Mouse (Mus musculus) heart, embryonic 16.5 days (tissue): Measurements from ENCODE around the gene Rab5c. TPM values are rescaled to one million over a fixed set of nuclear protein-coding genes. Genes with fewer than 3 reads are reported as not detected.

Source experiments
- ATAC-seq: fragments of 200-750 bp; cut with Nextera tagmentation; replicated peaks from 2 replicates; pipeline ENCODE4 v1.8.0; 2017; ENCODE audit warnings: moderate number of reproducible peaks; ENCODE audit not compliant: insufficient read depth, low FRiP score; ENCODE audit errors: extremely low read depth
- H3K27ac ChIP-seq: fragments of 300-500 bp; sonication (generic); 2 replicates; pipeline ENCODE4 v1.5.1; 2014; ENCODE audit warnings: mild to moderate bottlenecking, low read length, control low read depth, moderate library complexity
- H3K27me3 ChIP-seq: fragments of 300-500 bp; sonication (generic); 2 replicates; pipeline ENCODE4 v1.6.1; 2014; ENCODE audit warnings: low read length, mixed read lengths; ENCODE audit not compliant: control insufficient read depth, insufficient read depth
- H3K36me3 ChIP-seq: fragments of 300-500 bp; sonication (generic); 2 replicates; pipeline ENCODE4 v1.6.1; 2014; ENCODE audit not compliant: control insufficient read depth, insufficient read depth
- H3K4me1 ChIP-seq: fragments of 300-500 bp; sonication (generic); 2 replicates; pipeline ENCODE4 v1.6.1; 2014; ENCODE audit warnings: low read length, mixed read lengths; ENCODE audit not compliant: control insufficient read depth, insufficient read depth
- H3K4me2 ChIP-seq: fragments of 300-500 bp; sonication (generic); 2 replicates; pipeline ENCODE4 v1.6.1; 2014; ENCODE audit warnings: low read depth, mild to moderate bottlenecking, control low read depth, low read length
- H3K4me3 ChIP-seq: fragments of 300-500 bp; sonication (generic); 2 replicates; pipeline ENCODE4 v1.5.1; 2014; ENCODE audit warnings: mild to moderate bottlenecking, control low read depth, low read length
- H3K9ac ChIP-seq: fragments of 300-500 bp; sonication (generic); 2 replicates; pipeline ENCODE4 v1.6.1; 2014; ENCODE audit warnings: low read length, control low read depth
- H3K9me3 ChIP-seq: fragments of 300-500 bp; sonication (generic); replicated peaks from 2 replicates; pipeline ENCODE4 v1.6.1; 2016; ENCODE audit warnings: low read length; ENCODE audit not compliant: control insufficient read depth
- WGBS: fragments of 180-500 bp; shearing (Covaris S2); extraction: QIAGEN DNeasy Blood & Tissue Kit; methylation state at CpG from one replicate; pipeline ENCODE4 v1.1.7; 2014; 5-methylcytosine and 5-hydroxymethylcytosine counted together
- polyA plus RNA-seq: library from polyadenylated mRNA; unstranded; fragments of >200 nt; fragmentation: Nextera tagmentation; extraction: Ambion mirVana; gene quantifications from 2 replicates; pipeline ENCODE4 v1.2.1, GENCODE M21; 2015

The Rab5c gene
- polyA plus RNA-seq, 1 experiment from 2014 or later: 19.9 TPM

DNA sequence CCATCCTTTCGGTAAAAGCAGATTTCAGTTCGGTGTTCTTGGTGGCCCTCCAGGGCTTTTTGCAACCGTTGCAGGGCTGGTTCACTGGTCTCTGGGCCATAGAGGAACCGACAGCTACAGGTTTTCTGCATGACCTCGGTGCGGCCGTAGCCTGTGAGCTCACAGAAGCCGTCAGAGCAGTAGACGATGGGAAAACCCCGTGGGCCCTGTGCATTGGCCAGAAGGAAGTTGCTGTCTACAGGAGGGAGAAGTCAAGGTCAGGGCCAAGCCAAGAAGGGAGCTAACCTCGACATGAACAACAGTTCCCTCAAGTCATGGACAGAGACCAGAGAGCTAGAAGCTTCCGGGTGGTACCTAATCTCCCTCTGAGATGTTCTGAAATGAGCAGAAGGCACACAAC lies 19.6 kb upstream of the Rab5c start:
- Histone ChIP-seq H3K27ac (no peak overlapping the region), H3K9ac (no peak overlapping the region), H3K9me3 (no peaks in the 10 kb centered on the region), H3K4me3 (no peak overlapping the region), H3K27me3 (peaks cover 46% of the 10 kb centered on the region), H3K4me2 (no peak overlapping the region), H3K36me3 (no peaks in the 10 kb centered on the region), H3K4me1 (peaks cover 10% of the 10 kb centered on the region; the same call in 1 of the 2 replicates)
- no peak for ATAC-seq
- 81% methylated on average over 12 of the region's 12 CpGs for WGBS

DNA sequence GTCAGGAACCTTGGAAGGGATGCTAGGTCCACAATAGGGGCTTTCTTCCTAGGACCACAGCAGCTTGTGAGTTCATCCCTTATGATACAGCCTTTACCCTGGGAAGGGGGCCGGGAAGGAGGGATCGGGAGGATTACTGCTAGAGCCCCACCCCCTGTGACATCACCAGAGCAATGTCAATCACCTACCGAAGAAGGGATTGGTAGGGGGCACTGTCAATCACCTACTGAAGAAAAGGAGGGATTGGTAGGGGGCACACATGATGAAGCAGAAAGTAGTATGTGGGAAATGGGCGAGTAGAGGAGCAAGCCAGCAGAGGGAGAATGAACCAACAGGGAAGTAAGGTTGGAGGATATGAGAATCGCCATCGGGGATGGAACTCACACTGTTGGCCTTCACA lies 18.5 kb upstream of the Rab5c start:
- H3K9me3 ChIP-seq: no peaks in the 10 kb centered on the region
- no peak for ATAC-seq
- 56% methylated on average over 6 of the region's 6 CpGs for WGBS
- H3K36me3 ChIP-seq: no peaks in the 10 kb centered on the region
- H3K4me1 ChIP-seq: peaks cover 7% of the 10 kb centered on the region; the same call in 1 of the 2 replicates
- no peak overlapping the region for H3K27ac ChIP-seq
- no peak overlapping the region for H3K4me3 ChIP-seq
- H3K27me3 ChIP-seq: peaks cover 43% of the 10 kb centered on the region
- no peak overlapping the region for H3K4me2 ChIP-seq
- no peak overlapping the region for H3K9ac ChIP-seq

- H3K4me2 ChIP-seq: no peak overlapping the region
- ATAC-seq: no peak
- peaks cover 35% of the 10 kb centered on the region for H3K27me3 ChIP-seq
- H3K9me3 ChIP-seq: no peaks in the 10 kb centered on the region
- H3K9ac ChIP-seq: no peak overlapping the region
- H3K36me3 ChIP-seq: no peaks in the 10 kb centered on the region
- WGBS: 87% methylated on average over 3 of the region's 3 CpGs
- H3K4me3 ChIP-seq: no peak overlapping the region
- H3K27ac ChIP-seq: no peak overlapping the region
- H3K4me1 ChIP-seq: peaks cover 5% of the 10 kb centered on the region; the same call in 1 of the 2 replicates
Observed at GRCm38 (mm10) chr11:100754693-100755057, 16.7 kb upstream of the Rab5c start.

GRCm38 (mm10) chr11:100754021-100754692 lies 16.1 kb upstream of the Rab5c start:
- H3K36me3 ChIP-seq: no peaks in the 10 kb centered on the region
- no peak overlapping the region for H3K9ac ChIP-seq
- 0 out of 2 replicates have a peak, but pooled peaks cover under 1% of the 10 kb centered on the region for H3K4me1 ChIP-seq
- no peaks in the 10 kb centered on the region for H3K9me3 ChIP-seq
- H3K4me3 ChIP-seq: no peak overlapping the region
- no peak overlapping the region for H3K27ac ChIP-seq
- ATAC-seq: no peak
- H3K4me2 ChIP-seq: no peak overlapping the region
- peaks cover 33% of the 10 kb centered on the region for H3K27me3 ChIP-seq
- WGBS: 73% methylated on average over 12 of the region's 12 CpGs

GRCm38 (mm10) chr11:100752294-100752693 lies 14.3 kb upstream of the Rab5c start:
- WGBS: 26% methylated on average over 10 of the region's 10 CpGs
- no peak for ATAC-seq
- Histone ChIP-seq H3K9ac (no peak overlapping the region), H3K27me3 (peaks cover 33% of the 10 kb centered on the region), H3K4me1 (no peaks in the 10 kb centered on the region), H3K36me3 (no peaks in the 10 kb centered on the region), H3K4me3 (no peak overlapping the region), H3K4me2 (no peak overlapping the region), H3K27ac (no peak overlapping the region), H3K9me3 (no peaks in the 10 kb centered on the region)

- Histone ChIP-seq H3K27ac (no peak overlapping the region), H3K27me3 (peaks cover 27% of the 10 kb centered on the region), H3K4me3 (no peak overlapping the region), H3K4me1 (no peaks in the 10 kb centered on the region), H3K9me3 (no peaks in the 10 kb centered on the region), H3K4me2 (no peak overlapping the region), H3K9ac (no peak overlapping the region), H3K36me3 (no peaks in the 10 kb centered on the region)
- ATAC-seq: no peak
- 80% methylated on average over 16 of the region's 16 CpGs for WGBS
Observed at GRCm38 (mm10) chr11:100750127-100750526, 12.1 kb upstream of the Rab5c start.

DNA sequence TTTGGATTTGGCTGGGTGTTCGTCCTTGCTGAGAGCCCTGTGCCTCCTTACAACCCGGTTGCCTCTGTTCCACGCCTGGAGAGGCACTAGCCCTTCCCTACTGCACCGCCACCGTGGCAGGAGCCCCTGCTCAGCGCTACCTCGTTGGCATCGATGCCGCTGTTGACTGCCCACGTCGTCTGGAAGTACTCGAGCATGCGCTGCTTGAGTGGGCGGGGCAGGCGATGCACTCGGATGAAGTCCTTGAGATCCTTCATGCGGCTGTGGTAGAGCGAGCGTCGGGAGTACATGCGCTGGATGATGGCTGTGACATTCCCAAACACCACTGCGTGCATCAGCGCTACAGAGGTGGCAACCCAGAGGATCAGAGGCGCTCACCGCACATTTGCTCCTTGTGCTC lies 11.5 kb upstream of the Rab5c start:
- Histone ChIP-seq H3K27ac (no peak overlapping the region), H3K4me3 (no peak overlapping the region), H3K27me3 (peaks cover 26% of the 10 kb centered on the region), H3K4me2 (no peak overlapping the region), H3K9ac (no peak overlapping the region), H3K9me3 (no peaks in the 10 kb centered on the region), H3K4me1 (no peaks in the 10 kb centered on the region), H3K36me3 (no peaks in the 10 kb centered on the region)
- WGBS: 30% methylated on average over 25 of the region's 25 CpGs
- no peak for ATAC-seq

- H3K4me1 ChIP-seq: no peaks in the 10 kb centered on the region
- ATAC-seq: no peak
- 57% methylated on average over 4 of the region's 4 CpGs for WGBS
- H3K9ac ChIP-seq: no peak overlapping the region
- no peak overlapping the region for H3K4me2 ChIP-seq
- H3K9me3 ChIP-seq: no peaks in the 10 kb centered on the region
- H3K4me3 ChIP-seq: no peak overlapping the region
- H3K36me3 ChIP-seq: no peaks in the 10 kb centered on the region
- no peak overlapping the region for H3K27ac ChIP-seq
- peaks cover 26% of the 10 kb centered on the region for H3K27me3 ChIP-seq
Observed at GRCm38 (mm10) chr11:100748620-100749019, 10.6 kb upstream of the Rab5c start.

DNA sequence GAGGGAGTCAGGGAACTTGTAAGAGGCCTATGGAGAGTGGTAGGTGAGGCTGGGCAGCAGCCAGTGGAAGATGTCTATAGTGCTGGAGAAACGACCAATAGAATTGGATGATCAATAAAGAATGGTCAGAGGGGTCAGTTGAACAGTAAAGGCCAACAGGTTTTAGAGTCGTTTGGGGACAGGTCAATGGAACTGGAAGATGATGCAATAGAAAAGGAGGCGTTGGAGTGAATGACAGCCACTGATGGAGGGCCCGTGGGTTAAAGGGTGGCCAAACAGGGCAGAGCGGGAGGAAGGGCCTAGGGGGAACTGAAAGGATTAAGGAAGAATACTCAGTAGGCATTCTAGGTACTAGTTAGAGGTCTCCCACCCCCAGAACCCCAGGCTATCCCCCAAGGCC lies 9.1 kb upstream of the Rab5c start:
- Histone ChIP-seq H3K27me3 (peaks cover 21% of the 10 kb centered on the region), H3K36me3 (no peaks in the 10 kb centered on the region), H3K9me3 (no peaks in the 10 kb centered on the region), H3K4me2 (no peak overlapping the region), H3K4me1 (no peaks in the 10 kb centered on the region), H3K4me3 (no peak overlapping the region), H3K27ac (no peak overlapping the region), H3K9ac (no peak overlapping the region)
- 65% methylated on average over 5 of the region's 5 CpGs for WGBS
- no peak for ATAC-seq
